Mouse (Mus musculus) granulocyte monocyte progenitor cell, adult 5-6 weeks (primary cell): Measurements from ENCODE around the gene Gm1330. TPM values are rescaled to one million over a fixed set of nuclear protein-coding genes. Genes with fewer than 3 reads are reported as not detected.
"Not testable (repeated sequence)": the region's sequence is repeated elsewhere in the genome, so short reads cannot be mapped to it uniquely, and the experiment has no call there.

Experiments used
- ATAC-seq: replicated peaks from 2 replicates; pipeline ENCODE4 v1.8.0; 2016; ENCODE audit warnings: mild to moderate bottlenecking, moderate TSS enrichment, inconsistent platforms; ENCODE audit not compliant: poor library complexity, severe bottlenecking
- total RNA-seq, 2 experiments: library from RNA; stranded (forward) in 1 of 2; stranded (reverse) in 1 of 2; fragments of 200-712, 200-1000 nt in 1 of 2; fragments of >200 nt in 1 of 2; fragmentation: Nextera tagmentation in 1 of 2; gene quantifications; 2 replicates each; pipeline ENCODE4 v1.2.3; 2014 to 2017

Gm1330 gene
- not detected in 2 replicates for total RNA-seq (2014; fragmentation: Nextera tagmentation)
- total RNA-seq (2017), result not detected in 2 replicates

DNA sequence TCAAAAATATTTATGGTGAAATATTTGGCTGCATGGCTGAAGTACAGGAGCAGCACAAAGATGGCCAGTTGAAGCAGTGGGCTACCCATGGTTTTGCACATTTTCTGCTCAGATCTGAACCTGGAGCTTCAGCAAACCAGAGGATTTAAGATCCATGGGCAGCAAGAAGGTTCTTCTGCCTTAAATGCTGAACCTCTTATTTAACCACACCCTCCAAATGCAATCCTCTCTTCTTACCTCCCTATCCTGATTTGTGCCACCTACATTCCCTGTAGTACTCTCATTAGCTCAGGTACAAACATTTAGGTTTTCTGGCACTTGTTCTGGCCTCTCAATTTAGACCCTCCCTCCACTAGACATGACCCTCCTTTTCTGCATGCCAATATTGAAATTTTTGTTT, at the start of gene Gm1330:
Gene Gm1330 (minus strand): TSS at position 101 of the 400 bp plus-strand sequence.
- ATAC-seq, result no peak

- ATAC-seq, result not testable (repeated sequence)
Measured at GRCm38 (mm10) chr2:149017137-149017536, 14.1 kb upstream of the Gm1330 start, which contains the start of gene Gm10750. Gene Gm10750 (minus strand): TSS chr2:149017237.

DNA sequence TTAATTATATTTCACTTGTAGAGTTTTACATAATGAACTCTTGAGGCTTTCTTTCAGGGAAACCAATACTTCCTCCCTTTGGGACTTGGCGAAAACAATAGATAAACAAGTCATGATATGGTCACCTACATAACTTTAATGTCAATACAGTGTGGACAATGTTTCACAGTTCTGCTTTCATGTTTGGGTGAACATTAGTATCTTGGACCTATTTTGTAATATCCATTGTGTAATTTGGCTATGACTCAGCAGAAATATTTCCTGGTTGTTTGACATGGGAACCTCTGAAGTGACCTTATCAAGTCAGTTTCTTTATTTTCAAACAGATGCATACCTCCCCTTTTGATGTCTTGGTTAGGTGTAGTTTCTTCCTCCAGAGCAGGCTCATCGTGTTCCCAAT, 1.8 kb upstream of the Gm1330 start:
- ATAC-seq, result peak; percentile 84

- no peak for ATAC-seq
Measured at GRCm38 (mm10) chr2:148995133-148995532, 7.9 kb downstream of the Gm1330 start.

Other genes starting within 250 kb of the Gm1330 start
- not detected in 2 replicates for gene Cst11, start 231.8 kb downstream of the Gm1330 start, total RNA-seq (2014; fragmentation: Nextera tagmentation)
- gene Cst11, start 231.8 kb downstream of the Gm1330 start, total RNA-seq (2017), result not detected in 2 replicates
- not detected in 2 replicates for gene 8030411F24Rik, start 221.2 kb downstream of the Gm1330 start, total RNA-seq (2014; fragmentation: Nextera tagmentation)
- not detected in 2 replicates for gene 8030411F24Rik, start 221.2 kb downstream of the Gm1330 start, total RNA-seq (2017)
- gene Cst12, start 213.9 kb downstream of the Gm1330 start, total RNA-seq (2014; fragmentation: Nextera tagmentation), result not detected in 2 replicates
- gene Cst12, start 213.9 kb downstream of the Gm1330 start, total RNA-seq (2017), result not detected in 2 replicates
- not detected in 2 replicates for gene Cst8, start 204.5 kb downstream of the Gm1330 start, total RNA-seq (2014; fragmentation: Nextera tagmentation)
- not detected in 2 replicates for gene Cst8, start 204.5 kb downstream of the Gm1330 start, total RNA-seq (2017)
- not detected in 2 replicates for gene Cst13, start 183.2 kb downstream of the Gm1330 start, total RNA-seq (2014; fragmentation: Nextera tagmentation)
- not detected in 2 replicates for gene Cst13, start 183.2 kb downstream of the Gm1330 start, total RNA-seq (2017)
- not detected in 2 replicates for gene Cst9, start 168.1 kb downstream of the Gm1330 start, total RNA-seq (2014; fragmentation: Nextera tagmentation)
- not detected in 2 replicates for gene Cst9, start 168.1 kb downstream of the Gm1330 start, total RNA-seq (2017)
- gene 9230104L09Rik, start 138.2 kb downstream of the Gm1330 start, total RNA-seq (2014; fragmentation: Nextera tagmentation), result not detected in 2 replicates
- gene 9230104L09Rik, start 138.2 kb downstream of the Gm1330 start, total RNA-seq (2017), result not detected in 2 replicates
- gene Cst3, start 127.6 kb downstream of the Gm1330 start, total RNA-seq (2014; fragmentation: Nextera tagmentation), result 362 and 448 TPM in 2 replicates
- gene Cst3, start 127.6 kb downstream of the Gm1330 start, total RNA-seq (2017), result 432 and 469 TPM in 2 replicates
- not detected in 2 replicates for gene Gm10750, start 14.0 kb upstream of the Gm1330 start, total RNA-seq (2014; fragmentation: Nextera tagmentation)
- not detected in 2 replicates for gene Gm10750, start 14.0 kb upstream of the Gm1330 start, total RNA-seq (2017)